Mouse (Mus musculus) adrenal gland (tissue): ENCODE measurements around the gene Gm9887.

Experiments used
- intact Hi-C: fragments of 180-260 bp; cut with DNase I; formaldehyde crosslinking; loops from one replicate; pipeline ENCODE4 v1.15.1; 2025
- microRNA-seq, 2 experiments: library from miRNA; unstranded; fragments of <30 nt; microRNA quantifications; one replicate each; pipeline ENCODE4; 2019

Gene Gm9887

GRCm38 (mm10) chr12:69360997-69361899 is 11.0 kb downstream of the Gm9887 start:
- intact Hi-C loops, result loop anchor here (5.0 kb wide), 1 partner anchor 321 kb away; the partner anchor contains the start of gene Sos2

- intact Hi-C loops, result loop anchor here (5.0 kb wide), 1 partner anchor 322 kb away; the partner anchor contains the start of gene Sos2
These were observed 11.6 kb downstream of the Gm9887 start for GRCm38 (mm10) chr12:69360655-69360996.

- intact Hi-C loops, result no loop called here
These were observed 15.0 kb downstream of the Gm9887 start for GRCm38 (mm10) chr12:69357300-69357646.

- intact Hi-C loops, result no loop called here
These were observed 15.5 kb downstream of the Gm9887 start, which contains the start of gene Nemf for GRCm38 (mm10) chr12:69356546-69357299. Gene Nemf (minus strand): TSS chr12:69357165.

GRCm38 (mm10) chr12:69351685-69352084 is 20.6 kb downstream of the Gm9887 start:
- intact Hi-C loops, result loop anchor here (5.0 kb wide), 2 partner anchors 34 to 231 kb away; partner anchors contain the start of gene Vcpkmt

GRCm38 (mm10) chr12:69349928-69350327 is 22.3 kb downstream of the Gm9887 start:
- intact Hi-C loops, result loop anchor here (5.0 kb wide), 2 partner anchors 33 to 232 kb away; partner anchors contain the start of gene Vcpkmt

GRCm38 (mm10) chr12:69333547-69333946 is 38.7 kb downstream of the Gm9887 start:
- intact Hi-C loops, result no loop called here

GRCm38 (mm10) chr12:69332147-69332546 is 40.1 kb downstream of the Gm9887 start:
- intact Hi-C loops, result no loop called here

- intact Hi-C loops, result no loop called here
These were observed 41.1 kb downstream of the Gm9887 start for GRCm38 (mm10) chr12:69331187-69331586.

Small RNA genes within 50 kb of the gene (microRNA-seq; reads per million reads assigned to microRNA genes)
- gene Gm47299, result 0 to 0.37 reads per million in 2 experiments
- 0 reads per million in 2 experiments for gene Gm47305
